Mouse (Mus musculus) limb, embryonic 14.5 days (tissue): Measurements from ENCODE around the gene Stpg4. TPM values are rescaled to one million over a fixed set of nuclear protein-coding genes. Genes with fewer than 3 reads are reported as not detected.

Source experiments
- ATAC-seq: fragments of 200-750 bp; cut with Nextera tagmentation; 2 replicates; pipeline ENCODE4 v1.8.0; 2017; ENCODE audit warnings: low read depth, moderate number of reproducible peaks, moderate TSS enrichment; ENCODE audit not compliant: low FRiP score
- DNase-seq: peaks from one replicate; pipeline ENCODE4 v3.0.0-alpha.2; 2015; ENCODE audit warnings: low spot score
- H3K27ac ChIP-seq: fragments of 300-500 bp; sonication (generic); replicated peaks from 2 replicates; pipeline ENCODE4 v1.5.1; 2014; ENCODE audit warnings: low read depth, mild to moderate bottlenecking, low read length, moderate library complexity, mixed read lengths
- H3K27me3 ChIP-seq: fragments of 300-500 bp; sonication (generic); 2 replicates; pipeline ENCODE4 v1.6.1; 2014; ENCODE audit warnings: low read length, mixed read lengths; ENCODE audit not compliant: control insufficient read depth, insufficient read depth
- H3K36me3 ChIP-seq: fragments of 300-500 bp; sonication (generic); 2 replicates; pipeline ENCODE4 v1.6.1; 2014; ENCODE audit warnings: mild to moderate bottlenecking, low read length, moderate library complexity, mixed read lengths; ENCODE audit not compliant: control insufficient read depth, insufficient read depth
- H3K4me1 ChIP-seq: fragments of 300-500 bp; sonication (generic); 2 replicates; pipeline ENCODE4 v1.6.1; 2014; ENCODE audit warnings: antibody characterized with exemption, low read length, mixed read lengths; ENCODE audit not compliant: control insufficient read depth, insufficient read depth
- H3K4me2 ChIP-seq: fragments of 300-500 bp; sonication (generic); replicated peaks from 2 replicates; pipeline ENCODE4 v1.6.1; 2014; ENCODE audit warnings: low read depth, mild to moderate bottlenecking, low read length, moderate library complexity; ENCODE audit not compliant: severe bottlenecking
- H3K4me3 ChIP-seq: fragments of 300-500 bp; sonication (generic); replicated peaks from 2 replicates; pipeline ENCODE4 v1.5.1; 2014; ENCODE audit warnings: low read length
- H3K9ac ChIP-seq: fragments of 300-500 bp; sonication (generic); 2 replicates; pipeline ENCODE4 v1.6.1; 2014; ENCODE audit warnings: mild to moderate bottlenecking, low read depth, low read length, moderate library complexity; ENCODE audit not compliant: severe bottlenecking
- H3K9me3 ChIP-seq: fragments of 300-500 bp; sonication (generic); 2 replicates; pipeline ENCODE4 v1.6.1; 2016; ENCODE audit warnings: low read length; ENCODE audit not compliant: control insufficient read depth
- POLR2A ChIP-seq: fragments of 200-500 bp; IDR thresholded peaks from 2 replicates; pipeline ENCODE4 v1.8.0; 2012; ENCODE audit warnings: inconsistent platforms, mild to moderate bottlenecking, moderate library complexity, borderline replicate concordance; ENCODE audit not compliant: insufficient read depth, insufficient read length; ENCODE audit errors: extremely low read depth
- WGBS: fragments of 180-500 bp; shearing (Covaris S2); extraction: QIAGEN DNeasy Blood & Tissue Kit; methylation state at CpG from one replicate; pipeline ENCODE4 v1.1.7; 2014; 5-methylcytosine and 5-hydroxymethylcytosine counted together
- polyA plus RNA-seq, 2 experiments: library from polyadenylated mRNA; depleted of rRNA in 1 of 2; stranded (reverse) in 1 of 2; unstranded in 1 of 2; fragments of >200 nt; fragmentation: Nextera tagmentation in 1 of 2; extraction: Ambion mirVana in 1 of 2; gene quantifications; 2 replicates each; pipeline versions ENCODE4 v1.2.1 to v1.2.3; 2012 to 2014

Gene Stpg4
- polyA plus RNA-seq, 2 experiments, result not detected

DNA sequence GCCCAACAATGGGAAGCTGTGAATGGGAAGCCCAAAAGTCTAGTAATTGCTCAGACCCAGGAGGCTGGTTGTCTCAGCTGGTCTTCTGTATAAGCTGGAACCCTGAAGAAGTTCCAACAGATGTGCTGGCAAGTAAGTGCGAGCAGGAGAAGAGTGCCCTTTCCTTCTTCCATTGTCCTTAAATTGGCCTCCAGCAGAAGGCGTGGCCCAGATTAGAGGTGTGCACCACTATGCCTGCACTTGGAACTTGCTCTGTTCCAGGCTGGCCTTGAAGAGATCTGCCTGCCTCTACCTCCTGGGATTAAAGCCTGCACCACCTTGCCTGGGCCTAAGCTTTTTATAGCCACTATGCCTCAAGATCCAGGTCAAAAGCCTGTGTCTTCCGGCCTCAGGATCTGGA lies 26.6 kb upstream of the Stpg4 start:
- WGBS, result 88% methylated on average over 3 of the region's 3 CpGs
- H3K4me1 ChIP-seq, result peaks cover 7% of the 10 kb centered on the region; the same call in 1 of the 2 replicates
- DNase-seq (no peak), ATAC-seq (no peak)
- no peak overlapping the region for H3K4me3 ChIP-seq
- H3K27me3 ChIP-seq, result no peaks in the 10 kb centered on the region
- H3K27ac ChIP-seq, result no peak overlapping the region
- H3K4me2 ChIP-seq, result no peak overlapping the region
- no peaks in the 10 kb centered on the region for H3K36me3 ChIP-seq
- TF ChIP-seq POLR2A, result no peak
- H3K9ac ChIP-seq, result no peak overlapping the region
- H3K9me3 ChIP-seq, result no peaks in the 10 kb centered on the region

- H3K4me1 ChIP-seq, result 0 out of 2 replicates have a peak, but pooled peaks cover under 1% of the 10 kb centered on the region
- DNase-seq, result no peak
- H3K4me3 ChIP-seq, result no peak overlapping the region
- no peak for TF ChIP-seq POLR2A
- H3K36me3 ChIP-seq, result no peaks in the 10 kb centered on the region
- H3K9me3 ChIP-seq, result no peaks in the 10 kb centered on the region
- H3K9ac ChIP-seq, result no peak overlapping the region
- H3K27me3 ChIP-seq, result no peaks in the 10 kb centered on the region
- no peak for ATAC-seq
- H3K27ac ChIP-seq, result no peak overlapping the region
- 86% methylated on average over 7 of the region's 7 CpGs for WGBS
- H3K4me2 ChIP-seq, result no peak overlapping the region
Measured at GRCm38 (mm10) chr17:87453336-87453735, 25.8 kb upstream of the Stpg4 start.

DNA sequence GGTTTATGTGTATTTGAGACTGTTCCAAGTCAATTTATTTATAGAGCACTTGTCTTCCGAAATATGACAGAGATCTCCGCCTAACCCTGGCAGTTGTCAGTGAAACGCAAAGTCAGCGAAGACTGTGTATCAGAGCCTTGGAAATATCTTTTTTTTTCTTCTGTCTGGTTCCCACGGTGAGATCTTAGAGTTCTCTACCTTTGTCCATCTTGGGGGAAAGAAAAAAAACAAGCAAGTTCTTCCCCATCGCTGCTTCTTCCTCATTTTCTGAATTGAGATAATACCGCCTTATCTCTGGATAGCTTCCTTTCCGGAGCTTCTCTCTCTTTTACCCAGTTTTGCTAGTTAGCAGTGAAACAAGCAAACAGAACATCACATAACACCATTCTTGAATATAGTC lies 21.3 kb upstream of the Stpg4 start:
- Histone ChIP-seq H3K9ac (no peak overlapping the region), H3K4me1 (peaks cover 10% of the 10 kb centered on the region), H3K36me3 (peaks cover 2% of the 10 kb centered on the region; the same call in 1 of the 2 replicates), H3K4me2 (no peak overlapping the region), H3K27ac (no peak overlapping the region), H3K4me3 (no peak overlapping the region), H3K27me3 (no peaks in the 10 kb centered on the region), H3K9me3 (no peaks in the 10 kb centered on the region)
- TF ChIP-seq POLR2A, result no peak
- DNase-seq (no peak), ATAC-seq (no peak)
- 90% methylated on average over 8 of the region's 8 CpGs for WGBS

GRCm38 (mm10) chr17:87448339-87448738 lies 20.8 kb upstream of the Stpg4 start:
- Histone ChIP-seq H3K9me3 (no peaks in the 10 kb centered on the region), H3K4me3 (no peak overlapping the region), H3K9ac (no peak overlapping the region), H3K4me1 (peaks cover 14% of the 10 kb centered on the region), H3K4me2 (no peak overlapping the region), H3K36me3 (peaks cover 3% of the 10 kb centered on the region; the same call in 1 of the 2 replicates), H3K27me3 (no peaks in the 10 kb centered on the region), H3K27ac (no peak overlapping the region)
- WGBS, result 93% methylated on average over 9 of the region's 9 CpGs
- no peak for DNase-seq
- TF ChIP-seq POLR2A, result no peak
- ATAC-seq, result no peak

- peaks cover 19% of the 10 kb centered on the region for H3K4me1 ChIP-seq
- peak overlapping the region; percentile 96 for H3K9ac ChIP-seq
- ATAC-seq (no peak), DNase-seq (no peak)
- H3K9me3 ChIP-seq, result no peaks in the 10 kb centered on the region
- H3K27me3 ChIP-seq, result no peaks in the 10 kb centered on the region
- peak overlapping the region; percentile 63 for H3K4me2 ChIP-seq
- TF ChIP-seq POLR2A, result no peak
- H3K27ac ChIP-seq, result peak overlapping the region; percentile 97
- 43% methylated on average over 12 of the region's 12 CpGs for WGBS
- peak overlapping the region; percentile 86 for H3K4me3 ChIP-seq
- peaks cover 3% of the 10 kb centered on the region; the same call in 1 of the 2 replicates for H3K36me3 ChIP-seq
Measured at GRCm38 (mm10) chr17:87447612-87448200, 20.2 kb upstream of the Stpg4 start.
